Mouse (Mus musculus) midbrain, embryonic 10.5 days (tissue): ENCODE measurements around the gene Pfkp. TPM values are rescaled to one million over a fixed set of nuclear protein-coding genes. Genes with fewer than 3 reads are reported as not detected.

ENCODE experiments used
- DNase-seq: peaks from one replicate; pipeline ENCODE4 v3.0.0-alpha.2; 2017; ENCODE audit warnings: low spot score
- H3K27ac ChIP-seq: fragments of 300-500 bp; sonication (generic); replicated peaks from 2 replicates; pipeline ENCODE4 v1.5.1; 2016; ENCODE audit warnings: mild to moderate bottlenecking
- H3K27me3 ChIP-seq: fragments of 300-500 bp; sonication (generic); 2 replicates; pipeline ENCODE4 v1.6.1; 2016; ENCODE audit warnings: low read depth, mild to moderate bottlenecking; ENCODE audit not compliant: poor library complexity, severe bottlenecking
- H3K36me3 ChIP-seq: fragments of 300-500 bp; sonication (generic); 2 replicates; pipeline ENCODE4 v1.6.1; 2016; ENCODE audit warnings: mild to moderate bottlenecking, moderate library complexity
- H3K4me1 ChIP-seq: fragments of 300-500 bp; sonication (generic); 2 replicates; pipeline ENCODE4 v1.6.1; 2016
- H3K4me3 ChIP-seq: fragments of 300-500 bp; sonication (generic); 2 replicates; pipeline ENCODE4 v1.5.1; 2016; ENCODE audit warnings: mild to moderate bottlenecking, moderate library complexity
- H3K9me3 ChIP-seq: fragments of 300-500 bp; sonication (generic); replicated peaks from 2 replicates; pipeline ENCODE4 v1.6.1; 2016; ENCODE audit warnings: mild to moderate bottlenecking
- WGBS: fragments of 180-500 bp; shearing (Covaris S2); methylation state at CpG from one replicate; pipeline ENCODE4 v1.1.7; 2016; 5-methylcytosine and 5-hydroxymethylcytosine counted together
- polyA plus RNA-seq: library from polyadenylated mRNA; unstranded; fragments of >200 nt; fragmentation: Nextera tagmentation; extraction: Ambion mirVana; gene quantifications from 2 replicates; pipeline ENCODE4 v1.2.1, GENCODE M21; 2016

The Pfkp gene
- polyA plus RNA-seq, 1 experiment from 2014 or later = 18.0 TPM

GRCm38 (mm10) chr13:6624121-6624520, 24.5 kb downstream of the Pfkp start:
- no peaks in the 10 kb centered on the region; the same call in 1 of the 2 replicates for H3K9me3 ChIP-seq
- no peaks in the 10 kb centered on the region for H3K4me1 ChIP-seq
- H3K27me3 ChIP-seq = no peaks in the 10 kb centered on the region
- WGBS = 84% methylated on average over 4 of the region's 4 CpGs
- no peak overlapping the region for H3K27ac ChIP-seq
- H3K4me3 ChIP-seq = no peak overlapping the region
- DNase-seq = no peak
- no peaks in the 10 kb centered on the region for H3K36me3 ChIP-seq

- no peaks in the 10 kb centered on the region for H3K27me3 ChIP-seq
- H3K4me3 ChIP-seq = no peak overlapping the region
- DNase-seq = no peak
- no peak overlapping the region for H3K27ac ChIP-seq
- 95% methylated on average over 20 of the region's 20 CpGs for WGBS
- no peaks in the 10 kb centered on the region for H3K4me1 ChIP-seq
- no peaks in the 10 kb centered on the region for H3K36me3 ChIP-seq
- no peaks in the 10 kb centered on the region; the same call in 1 of the 2 replicates for H3K9me3 ChIP-seq
These were observed 26.7 kb downstream of the Pfkp start for GRCm38 (mm10) chr13:6621831-6622230.

GRCm38 (mm10) chr13:6620250-6620649, 28.3 kb downstream of the Pfkp start:
- Histone ChIP-seq H3K36me3 (no peaks in the 10 kb centered on the region), H3K4me1 (no peaks in the 10 kb centered on the region), H3K27ac (no peak overlapping the region), H3K4me3 (no peak overlapping the region), H3K9me3 (no peaks in the 10 kb centered on the region; the same call in 1 of the 2 replicates), H3K27me3 (no peaks in the 10 kb centered on the region)
- no peak for DNase-seq
- WGBS = 87% methylated on average over 3 of the region's 3 CpGs

GRCm38 (mm10) chr13:6618711-6619110, 29.9 kb downstream of the Pfkp start:
- 87% methylated on average over 3 of the region's 3 CpGs for WGBS
- Histone ChIP-seq H3K27me3 (no peaks in the 10 kb centered on the region), H3K36me3 (no peaks in the 10 kb centered on the region), H3K9me3 (no peaks in the 10 kb centered on the region; the same call in 1 of the 2 replicates), H3K4me1 (no peaks in the 10 kb centered on the region), H3K4me3 (no peak overlapping the region), H3K27ac (no peak overlapping the region)
- DNase-seq = no peak

GRCm38 (mm10) chr13:6613690-6614445, 34.7 kb downstream of the Pfkp start:
- WGBS = 91% methylated on average over 5 of the region's 5 CpGs

GRCm38 (mm10) chr13:6602786-6603409, 45.7 kb downstream of the Pfkp start:
- no peaks in the 10 kb centered on the region for H3K4me1 ChIP-seq
- H3K9me3 ChIP-seq = no peaks in the 10 kb centered on the region
- no peaks in the 10 kb centered on the region for H3K36me3 ChIP-seq
- WGBS = 87% methylated on average over 10 of the region's 10 CpGs
- no peak for DNase-seq
- H3K27me3 ChIP-seq = no peaks in the 10 kb centered on the region
- H3K4me3 ChIP-seq = no peak overlapping the region
- H3K27ac ChIP-seq = no peak overlapping the region

More at GRCm38 (mm10) chr13:6613690-6614445, 34.7 kb downstream of the Pfkp start:
- no peak overlapping the region for H3K4me3 ChIP-seq
- no peaks in the 10 kb centered on the region for H3K27me3 ChIP-seq
- H3K27ac ChIP-seq = no peak overlapping the region
- no peaks in the 10 kb centered on the region for H3K9me3 ChIP-seq
- H3K4me1 ChIP-seq = no peaks in the 10 kb centered on the region
- no peaks in the 10 kb centered on the region for H3K36me3 ChIP-seq
- DNase-seq = no peak

GRCm38 (mm10) chr13:6601676-6602075, 46.9 kb downstream of the Pfkp start:
- H3K27me3 ChIP-seq = no peaks in the 10 kb centered on the region
- WGBS = 88% methylated on average over 2 of the region's 2 CpGs
- no peaks in the 10 kb centered on the region for H3K36me3 ChIP-seq
- H3K9me3 ChIP-seq = no peaks in the 10 kb centered on the region
- no peaks in the 10 kb centered on the region for H3K4me1 ChIP-seq
- no peak overlapping the region for H3K27ac ChIP-seq
- DNase-seq = no peak
- H3K4me3 ChIP-seq = no peak overlapping the region

- H3K27ac ChIP-seq = no peak overlapping the region
- no peaks in the 10 kb centered on the region for H3K4me1 ChIP-seq
- H3K9me3 ChIP-seq = no peaks in the 10 kb centered on the region
- DNase-seq = no peak
- H3K36me3 ChIP-seq = no peaks in the 10 kb centered on the region
- no peak overlapping the region for H3K4me3 ChIP-seq
- WGBS = 93% methylated on average over 8 of the region's 8 CpGs
- H3K27me3 ChIP-seq = no peaks in the 10 kb centered on the region
These were observed 48.0 kb downstream of the Pfkp start for GRCm38 (mm10) chr13:6600626-6601025.

- H3K36me3 ChIP-seq = no peaks in the 10 kb centered on the region
- no peaks in the 10 kb centered on the region for H3K27me3 ChIP-seq
- H3K27ac ChIP-seq = no peak overlapping the region
- H3K4me3 ChIP-seq = no peak overlapping the region
- H3K9me3 ChIP-seq = no peaks in the 10 kb centered on the region
- no peak for DNase-seq
- H3K4me1 ChIP-seq = no peaks in the 10 kb centered on the region
- 94% methylated on average over 16 of the region's 16 CpGs for WGBS
These were observed 50.8 kb downstream of the Pfkp start for GRCm38 (mm10) chr13:6597801-6598200.

- H3K9me3 ChIP-seq = no peaks in the 10 kb centered on the region
- H3K4me3 ChIP-seq = no peak overlapping the region
- no peaks in the 10 kb centered on the region for H3K36me3 ChIP-seq
- no peaks in the 10 kb centered on the region for H3K27me3 ChIP-seq
- H3K27ac ChIP-seq = no peak overlapping the region
- DNase-seq = no peak
- no peaks in the 10 kb centered on the region for H3K4me1 ChIP-seq
- WGBS = 93% methylated on average over 4 of the region's 4 CpGs
These were observed 53.2 kb downstream of the Pfkp start for GRCm38 (mm10) chr13:6595403-6595802.

GRCm38 (mm10) chr13:6590846-6591245, 57.7 kb downstream of the Pfkp start:
- H3K36me3 ChIP-seq = no peaks in the 10 kb centered on the region
- 84% methylated on average over 3 of the region's 3 CpGs for WGBS
- no peaks in the 10 kb centered on the region for H3K27me3 ChIP-seq
- DNase-seq = no peak
- no peak overlapping the region for H3K4me3 ChIP-seq
- no peaks in the 10 kb centered on the region for H3K4me1 ChIP-seq
- no peak overlapping the region for H3K27ac ChIP-seq
- H3K9me3 ChIP-seq = no peaks in the 10 kb centered on the region

GRCm38 (mm10) chr13:6586009-6586408, 62.6 kb downstream of the Pfkp start:
- Histone ChIP-seq H3K4me3 (no peak overlapping the region), H3K36me3 (peaks cover 12% of the 10 kb centered on the region), H3K4me1 (no peaks in the 10 kb centered on the region), H3K27ac (no peak overlapping the region), H3K9me3 (no peaks in the 10 kb centered on the region), H3K27me3 (no peaks in the 10 kb centered on the region)
- no peak for DNase-seq
- WGBS = 84% methylated on average over 9 of the region's 9 CpGs

- WGBS = 87% methylated on average over 4 of the region's 4 CpGs
- H3K36me3 ChIP-seq = peaks cover 36% of the 10 kb centered on the region
- no peak for DNase-seq
- H3K4me3 ChIP-seq = no peak overlapping the region
- no peaks in the 10 kb centered on the region for H3K9me3 ChIP-seq
- no peak overlapping the region for H3K27ac ChIP-seq
- H3K27me3 ChIP-seq = no peaks in the 10 kb centered on the region
- H3K4me1 ChIP-seq = no peaks in the 10 kb centered on the region
These were observed 65.0 kb downstream of the Pfkp start for GRCm38 (mm10) chr13:6583499-6584125.
